In genomic region chr1:88727369-88727768, GRCm38 (mm10) we compare ENCODE assay signal across 34 mouse cellular contexts.
"Had no signal": no experiment of that assay in that cellular context is flagged by ENCODE, and none has a peak within 500 bp of the region (broad histone marks: within the 10 kb centered on the region; RNA-seq: fewer than 3 reads in every experiment).

No protein-coding gene starts in this region.

- H3K4me1 ChIP-seq: heart, embryonic 15.5 days; hindbrain, embryonic 10.5 days; hindbrain, embryonic 12.5 days; hindbrain, embryonic 13.5 days; hindbrain, embryonic 15.5 days; intestine, embryonic 15.5 days; kidney, embryonic 15.5 days had no signal

- H3K9me3 ChIP-seq: heart, embryonic 12.5 days; heart, embryonic 13.5 days; heart, embryonic 15.5 days; hindbrain, embryonic 10.5 days; hindbrain, embryonic 12.5 days; hindbrain, embryonic 13.5 days; hindbrain, embryonic 15.5 days; intestine, embryonic 15.5 days; kidney, embryonic 15.5 days had no signal

- ATAC-seq: hindbrain, embryonic 16.5 days; hindbrain, postnatal 0 days; inflammation-experienced regulatory T-cells, adult 6 months; intestine, embryonic 15.5 days; intestine, embryonic 16.5 days; intestine, postnatal 0 days had no signal

- DNase-seq: heart, postnatal 10 days; heart, postnatal 14 days; heart, postnatal 36 days; heart, postnatal 4 days; kidney, adult 11 months; kidney, adult 18-20 months; kidney, adult 2 months; kidney, adult 8-10 months; kidney, adult 9 months; kidney, postnatal 10 days; kidney, postnatal 14 days; kidney, postnatal 25 days; kidney, postnatal 36 days; kidney, postnatal 4 days; layer of hippocampus, adult 9-11 months; layer of hippocampus, postnatal 36 days had no signal

- H3K27ac ChIP-seq: heart, embryonic 13.5 days; heart, embryonic 15.5 days; hindbrain, embryonic 10.5 days; hindbrain, embryonic 12.5 days; hindbrain, embryonic 13.5 days; hindbrain, embryonic 14.5 days; hindbrain, embryonic 15.5 days; hindbrain, postnatal 0 days; intestine, embryonic 15.5 days; kidney, embryonic 15.5 days; kidney, postnatal 0 days; layer of hippocampus, adult 2 months; left cerebral cortex, adult 2 months had no signal

- H3K27me3 ChIP-seq: heart, embryonic 12.5 days; heart, embryonic 13.5 days; heart, embryonic 15.5 days; hindbrain, embryonic 12.5 days; hindbrain, embryonic 13.5 days; hindbrain, embryonic 15.5 days; intestine, embryonic 15.5 days; kidney, embryonic 15.5 days had no signal

- H3K4me3 ChIP-seq: heart, embryonic 12.5 days; heart, embryonic 13.5 days; heart, embryonic 15.5 days; hindbrain, embryonic 10.5 days; hindbrain, embryonic 12.5 days; hindbrain, embryonic 13.5 days; hindbrain, embryonic 15.5 days; intestine, embryonic 15.5 days; kidney, embryonic 15.5 days; layer of hippocampus, adult 2 months; left cerebral cortex, adult 2 months had no signal

- H3K36me3 ChIP-seq: heart, embryonic 12.5 days; heart, embryonic 13.5 days; heart, embryonic 15.5 days; hindbrain, embryonic 10.5 days; hindbrain, embryonic 12.5 days; hindbrain, embryonic 13.5 days; hindbrain, embryonic 15.5 days; intestine, embryonic 15.5 days; kidney, embryonic 15.5 days had no signal

- H3K9ac ChIP-seq: heart, embryonic 12.5 days; heart, embryonic 13.5 days; heart, embryonic 15.5 days; hindbrain, embryonic 12.5 days; hindbrain, embryonic 13.5 days; hindbrain, embryonic 14.5 days; hindbrain, embryonic 15.5 days; intestine, embryonic 15.5 days; kidney, embryonic 15.5 days had no signal
